Mouse (Mus musculus): Measurements from ENCODE around the gene Prr7.

DNA sequence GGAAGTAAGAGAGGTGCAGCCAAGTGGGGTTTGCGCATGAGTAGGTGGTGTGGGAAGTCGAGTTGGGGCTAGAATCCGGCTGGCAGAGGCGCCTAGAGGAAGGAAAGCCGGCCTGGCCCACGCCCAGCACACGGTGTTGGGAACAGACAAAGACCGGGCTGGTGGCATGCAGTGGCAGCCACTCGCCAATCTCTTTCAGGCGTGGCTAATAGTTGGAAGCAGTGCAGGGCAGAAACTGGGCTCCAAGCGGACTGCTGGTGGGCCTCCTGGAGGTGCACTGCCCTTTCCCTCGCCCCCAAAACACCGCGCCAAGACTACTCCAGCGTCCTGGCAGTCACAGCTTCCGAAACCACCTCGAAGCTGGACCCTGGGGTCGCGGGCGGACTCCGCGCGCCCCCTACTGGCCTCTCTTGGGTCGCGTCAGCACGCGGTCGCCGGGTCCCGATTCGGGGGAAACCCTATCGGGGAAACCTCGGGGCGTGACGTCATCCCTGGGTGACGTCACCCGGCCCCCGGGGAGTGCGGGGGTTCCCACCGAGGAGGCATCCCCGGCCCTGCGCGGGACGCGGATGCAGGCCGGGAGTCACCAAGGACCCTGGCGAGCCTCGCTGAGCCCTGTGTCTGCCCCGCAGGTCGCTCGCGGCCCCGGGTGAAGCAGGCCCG, 7.2 kb downstream of the Prr7 start:
- TF ChIP-seq POLR2A (IDR thresholded peaks at IDR 0.05; ENCODE audit: insufficient read depth, low read depth, low read length): no peak
- TF ChIP-seq CTCF (IDR thresholded peaks at IDR 0.05): no peak; the same call in none of the 2 replicates
